Mouse (Mus musculus) testis, adult 2 months (tissue): ENCODE results near the gene Vmn1r209. TPM values are rescaled to one million over a fixed set of nuclear protein-coding genes. Genes with fewer than 3 reads are reported as not detected.

Source experiments
- polyA plus RNA-seq: library from polyadenylated mRNA; depleted of rRNA; stranded (reverse); fragments of >200 nt; gene quantifications from 2 replicates; pipeline ENCODE4 v1.2.3, GENCODE M21; 2012; rRNA removed

Gene Vmn1r209
- polyA plus RNA-seq, 1 experiment, result not detected

Other genes starting within 250 kb of the Vmn1r209 start
- gene Vmn1r205, start 216.7 kb downstream of the Vmn1r209 start, polyA plus RNA-seq, result not detected in 2 replicates
- gene Vmn1r206, start 185.4 kb downstream of the Vmn1r209 start, polyA plus RNA-seq, result not detected in 2 replicates
- not detected in 2 replicates for gene Vmn1r207-ps, start 80.1 kb downstream of the Vmn1r209 start, polyA plus RNA-seq
- gene Vmn1r208, start 32.3 kb downstream of the Vmn1r209 start, polyA plus RNA-seq, result not detected in 2 replicates
- gene Vmn1r210, start 21.7 kb upstream of the Vmn1r209 start, polyA plus RNA-seq, result not detected in 2 replicates
- gene Vmn1r211, start 47.9 kb upstream of the Vmn1r209 start, polyA plus RNA-seq, result not detected in 2 replicates
- gene Vmn1r212, start 74.5 kb upstream of the Vmn1r209 start, polyA plus RNA-seq, result not detected in 2 replicates
- not detected in 2 replicates for gene Vmn1r213, start 198.0 kb upstream of the Vmn1r209 start, polyA plus RNA-seq
- gene Vmn1r214, start 220.7 kb upstream of the Vmn1r209 start, polyA plus RNA-seq, result not detected in 2 replicates